Mouse (Mus musculus) gastrocnemius, adult 18-20 months (tissue): ENCODE results near the gene Tarbp1. TPM values are rescaled to one million over a fixed set of nuclear protein-coding genes. Genes with fewer than 3 reads are reported as not detected.

Experiments
- DNase-seq: peaks from one replicate; pipeline ENCODE4 v3.0.0; 2021; ENCODE audit warnings: low spot score
- long read RNA-seq, 2 experiments: library from polyadenylated mRNA; stranded (forward); transcript quantifications; one replicate each; pipeline ENCODE4 v2.0.0; 2021
- total RNA-seq, 2 experiments: library from RNA; stranded (reverse); gene quantifications; 2 replicates each; pipeline ENCODE4 v1.2.3; 2021

The Tarbp1 gene
- 1 to 10 TPM; 4.3 to 5.5 TPM for total RNA-seq
- long read RNA-seq, experiment 1, full-length matches to known transcripts = 2 of 4 reads
- long read RNA-seq, experiment 1, partial matches to known transcripts = 0 of 4 reads
- long read RNA-seq, experiment 1, other reads (novel, unspliced or antisense) = 2 of 4 reads
- long read RNA-seq, experiment 2, partial matches to known transcripts = 1 of 1 reads
- long read RNA-seq, experiment 2, other reads (novel, unspliced or antisense) = 0 of 1 reads

DNA sequence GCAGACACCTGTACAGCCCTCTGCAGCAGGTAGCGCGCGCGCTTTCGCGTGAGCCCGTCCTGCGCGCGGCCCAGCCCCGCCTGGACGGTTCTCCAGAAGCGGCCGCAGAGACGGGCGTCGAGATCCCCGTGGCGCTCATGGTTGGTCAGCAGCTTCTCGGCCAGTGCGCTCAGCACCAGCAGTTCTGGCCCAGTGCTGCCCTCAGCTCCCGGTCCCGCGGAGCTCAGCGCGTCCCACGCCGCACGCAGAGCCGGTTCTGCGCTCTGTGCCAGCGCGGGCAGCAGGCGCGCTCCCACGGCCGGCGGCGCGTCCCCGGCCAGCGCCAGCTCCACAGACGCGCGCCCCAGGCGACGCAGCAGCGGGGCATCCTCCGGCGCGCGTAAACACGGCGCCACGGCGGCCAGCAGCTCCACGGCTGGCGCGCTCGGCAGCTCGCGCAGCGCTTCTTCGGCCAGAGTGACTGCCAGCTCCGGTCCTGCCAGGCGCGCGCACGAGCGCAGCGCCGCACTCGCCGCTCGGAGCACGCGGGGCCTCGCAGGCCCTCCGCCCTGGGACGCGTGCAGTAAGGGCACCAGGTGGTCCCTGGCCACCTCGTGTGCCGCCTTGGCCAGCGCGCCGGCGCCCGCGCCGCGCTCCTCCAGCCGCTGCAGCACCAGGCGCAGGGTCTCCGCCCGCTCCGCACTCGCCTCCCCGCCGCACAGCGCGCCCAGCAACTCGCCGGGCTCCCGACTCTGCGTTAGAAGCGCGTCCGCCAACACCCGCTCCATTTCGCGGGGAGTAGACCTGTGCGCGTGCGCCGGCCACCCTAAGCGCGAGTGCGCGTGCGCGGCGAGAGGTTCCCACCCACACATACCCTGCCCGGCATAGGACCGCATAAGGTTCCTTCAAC lies at the start of gene Tarbp1:
Tarbp1 (minus strand) TSS at position 767 of the 889 bp plus-strand sequence.
- DNase-seq = peak; percentile 92

DNA sequence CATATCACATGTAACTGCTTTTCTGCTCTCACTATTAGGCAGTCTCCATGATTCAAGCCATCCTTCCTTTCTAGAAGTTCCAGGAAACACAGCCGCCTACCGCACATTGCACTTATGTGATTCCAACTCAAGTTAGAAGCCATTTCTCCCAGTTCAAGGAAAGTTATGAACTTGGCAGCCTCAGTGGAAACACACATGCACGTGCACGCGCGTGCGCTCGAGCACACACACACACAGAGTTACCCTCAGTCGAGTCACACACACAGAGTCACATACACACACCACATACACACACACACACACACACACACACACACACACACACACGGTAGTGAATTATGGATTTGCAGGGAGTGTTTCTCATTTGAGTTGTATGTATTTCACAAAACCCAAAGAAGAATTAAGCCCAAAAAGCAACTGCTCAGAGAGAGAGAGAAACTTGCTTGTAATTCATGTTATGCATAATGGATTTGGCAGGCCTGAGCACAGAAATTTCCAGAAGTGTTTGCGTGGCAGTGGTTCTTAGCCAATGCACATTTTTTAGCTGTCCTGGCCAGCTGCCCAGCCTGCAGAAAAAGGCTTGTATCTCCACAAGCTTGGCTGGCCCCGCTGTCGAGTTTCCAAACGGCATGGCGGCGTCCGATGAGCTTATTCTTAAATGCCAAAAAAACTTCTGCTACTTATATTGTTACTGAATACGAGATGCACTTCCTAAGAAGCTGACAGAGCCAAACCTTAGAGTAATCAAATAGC lies 49.5 kb upstream of the Tarbp1 start:
- peak; percentile 71 for DNase-seq

DNA sequence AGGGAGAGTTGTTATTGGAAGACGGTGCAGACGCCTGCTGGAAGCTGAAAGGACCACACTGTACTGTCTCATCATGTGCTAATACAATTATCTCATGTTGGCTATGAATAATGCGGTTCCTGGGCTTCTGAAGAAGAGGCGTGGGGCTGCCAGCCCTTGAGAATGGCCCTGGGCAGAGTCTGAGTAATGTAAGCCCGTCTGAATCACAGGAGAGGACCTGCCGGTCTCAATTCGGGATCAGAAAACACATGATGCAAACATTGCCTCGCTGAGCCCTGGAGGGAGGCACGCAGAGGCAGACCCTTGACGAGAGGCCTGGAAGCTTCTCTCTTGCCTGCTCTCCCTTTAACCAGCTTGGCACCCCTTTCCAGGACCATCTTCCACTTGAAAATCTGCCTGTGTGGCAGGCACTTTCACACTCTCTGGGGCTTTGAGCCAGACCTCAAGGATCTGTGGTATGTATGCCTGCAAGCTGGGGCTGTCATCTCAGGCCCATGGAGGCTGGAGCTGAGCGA lies 48.3 kb upstream of the Tarbp1 start:
- DNase-seq = peak; percentile 49

DNA sequence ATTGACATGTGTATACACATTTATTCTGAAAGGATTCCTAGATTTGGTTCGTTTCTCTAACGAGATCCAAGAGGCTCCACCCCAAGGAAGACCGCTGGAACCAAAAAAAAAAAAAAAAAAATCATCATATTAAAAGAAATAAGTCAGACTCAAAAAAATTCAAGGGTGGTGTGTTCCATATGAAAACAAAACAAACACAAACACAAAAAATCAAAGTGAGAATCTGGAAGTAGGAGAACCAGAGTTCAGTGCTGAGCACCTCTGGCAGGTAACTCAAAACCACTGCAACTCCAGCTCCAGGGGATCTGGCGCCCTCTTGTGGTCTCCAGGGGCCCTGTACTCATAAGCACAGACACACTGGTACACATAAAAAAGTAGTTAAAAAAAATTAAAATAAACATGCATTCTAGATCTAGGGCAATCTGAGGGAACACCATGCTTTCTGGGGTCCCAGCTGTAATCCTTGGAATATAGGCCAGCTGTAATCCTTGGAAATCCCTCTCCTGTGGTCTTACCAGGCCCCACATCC lies 44.6 kb upstream of the Tarbp1 start:
- no peak for DNase-seq

DNA sequence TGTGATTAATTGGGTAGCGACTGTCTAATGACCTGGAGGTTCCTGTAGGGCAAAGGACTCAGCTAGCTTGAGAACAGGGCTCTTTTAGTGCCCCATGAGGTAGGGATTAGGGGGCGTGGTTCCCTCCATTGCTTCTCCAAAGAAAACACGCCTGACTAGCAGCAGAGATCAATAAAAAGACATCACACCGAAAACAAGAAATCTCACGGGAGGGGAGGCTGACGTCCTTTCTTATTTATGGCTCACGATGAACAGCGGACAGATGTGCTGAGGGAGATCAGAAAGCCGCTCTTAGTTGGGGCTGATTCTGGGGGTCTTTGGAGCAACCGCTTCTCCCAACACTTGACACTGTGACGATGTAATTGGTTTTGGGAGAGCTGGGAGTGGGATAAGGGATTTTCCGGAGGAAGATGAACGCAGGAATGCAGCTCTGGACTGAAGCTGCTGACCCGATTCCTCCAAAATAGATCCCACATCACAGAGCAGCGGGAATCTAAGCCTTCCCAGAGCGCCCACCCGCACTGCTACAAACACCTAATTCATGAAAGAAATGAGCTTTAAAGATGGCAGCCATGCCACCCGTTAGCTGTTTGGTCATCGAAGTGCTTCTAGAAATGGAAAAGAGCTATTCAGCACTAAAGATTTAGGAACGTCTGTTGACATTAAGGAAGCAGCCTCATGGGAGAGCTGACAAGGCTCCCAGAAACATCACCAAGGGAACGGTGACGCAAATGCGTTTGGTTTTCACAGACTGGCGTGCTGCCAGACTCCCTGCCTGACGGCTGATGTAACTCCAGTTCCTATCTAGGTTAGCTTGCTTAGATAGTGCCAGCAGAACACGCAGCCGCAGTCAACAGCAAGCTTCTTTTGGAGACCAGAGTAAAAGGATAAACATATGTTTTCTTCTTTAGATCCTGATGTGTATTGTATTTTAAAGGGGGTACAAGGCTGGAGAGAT lies 42.0 kb upstream of the Tarbp1 start:
- DNase-seq = peak; percentile 98

DNA sequence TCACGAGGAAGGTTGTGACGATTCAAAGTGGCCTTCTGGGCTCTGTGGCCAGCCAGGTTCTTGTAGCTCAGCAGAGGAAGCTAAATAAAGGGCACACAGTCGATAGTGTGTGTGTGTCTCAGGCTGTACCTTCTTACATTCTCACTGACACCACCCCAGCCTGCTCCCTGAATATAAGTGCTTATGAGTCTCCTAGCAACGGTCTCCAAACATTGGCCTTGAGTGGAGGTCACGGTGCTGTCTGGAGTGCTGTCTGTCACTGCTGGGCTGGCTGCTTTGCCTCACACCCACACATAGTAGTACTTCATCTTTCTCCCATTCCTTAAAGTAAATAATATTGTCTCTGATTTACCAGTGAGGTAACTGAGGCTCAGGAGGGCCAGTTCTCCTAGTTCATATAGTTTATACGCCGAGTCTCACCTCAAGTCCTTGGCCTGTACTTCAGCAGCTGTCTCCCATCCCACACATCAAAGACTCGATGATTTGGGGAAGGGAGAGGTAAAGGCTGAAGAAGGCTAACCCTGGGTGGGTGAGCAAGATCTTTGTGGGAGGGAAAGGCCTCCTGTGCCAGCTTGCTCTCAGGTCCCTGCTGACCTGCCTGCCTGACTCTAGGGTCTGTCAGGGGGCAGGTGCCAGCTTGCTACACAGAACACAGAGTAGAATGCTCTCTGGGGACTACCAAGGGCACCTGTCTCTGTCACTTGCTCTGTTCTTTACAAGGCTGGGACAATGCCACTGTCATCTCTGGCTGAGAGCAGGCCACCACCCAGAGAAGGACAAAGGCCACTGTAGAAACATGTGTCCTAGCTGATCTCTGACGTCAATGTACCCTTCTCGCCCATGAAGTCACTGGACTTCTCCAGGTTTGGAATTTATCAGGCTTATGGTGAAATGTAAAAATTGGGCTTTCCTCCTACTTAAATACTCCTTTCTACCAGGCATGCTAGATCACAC lies 39.4 kb upstream of the Tarbp1 start:
- peak; percentile 70 for DNase-seq

DNA sequence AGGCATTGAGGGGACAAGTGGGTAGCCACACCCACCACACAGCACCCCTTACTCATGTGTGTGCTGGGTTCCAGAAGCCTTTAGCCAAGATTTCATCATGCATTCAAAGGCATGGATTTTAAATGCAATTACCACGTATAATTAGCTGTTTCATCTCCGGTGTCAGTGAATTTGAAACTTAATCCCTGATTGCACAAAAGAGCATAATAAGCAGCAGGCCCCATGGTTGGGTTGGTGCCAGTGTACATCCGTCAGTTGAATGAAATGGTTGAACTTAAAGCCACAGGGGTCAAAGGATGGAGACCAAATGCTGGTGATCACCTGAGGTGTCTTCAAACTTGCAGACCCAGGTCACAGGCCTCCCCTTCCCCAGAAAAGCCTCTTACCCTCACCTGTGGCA lies 36.0 kb upstream of the Tarbp1 start:
- no peak for DNase-seq

DNA sequence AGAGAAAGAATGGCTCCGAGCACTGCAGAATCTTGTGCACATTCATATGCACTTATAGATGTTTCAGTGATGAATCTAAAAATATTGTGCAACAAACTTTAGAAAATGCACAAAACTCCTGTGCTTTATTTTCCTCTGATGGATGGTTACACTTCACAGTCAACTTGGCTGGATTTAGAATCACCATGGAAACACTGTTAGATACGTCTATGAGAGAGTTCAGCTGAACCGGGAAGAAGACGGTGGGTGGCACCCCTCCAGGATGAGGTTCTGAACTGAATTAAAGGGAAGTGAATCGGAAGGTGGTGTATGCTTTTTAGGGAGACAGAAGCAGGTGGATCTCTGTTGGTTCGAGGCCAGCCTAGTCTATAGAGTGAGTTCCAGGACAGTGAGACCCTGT lies 34.8 kb upstream of the Tarbp1 start:
- DNase-seq = no peak

DNA sequence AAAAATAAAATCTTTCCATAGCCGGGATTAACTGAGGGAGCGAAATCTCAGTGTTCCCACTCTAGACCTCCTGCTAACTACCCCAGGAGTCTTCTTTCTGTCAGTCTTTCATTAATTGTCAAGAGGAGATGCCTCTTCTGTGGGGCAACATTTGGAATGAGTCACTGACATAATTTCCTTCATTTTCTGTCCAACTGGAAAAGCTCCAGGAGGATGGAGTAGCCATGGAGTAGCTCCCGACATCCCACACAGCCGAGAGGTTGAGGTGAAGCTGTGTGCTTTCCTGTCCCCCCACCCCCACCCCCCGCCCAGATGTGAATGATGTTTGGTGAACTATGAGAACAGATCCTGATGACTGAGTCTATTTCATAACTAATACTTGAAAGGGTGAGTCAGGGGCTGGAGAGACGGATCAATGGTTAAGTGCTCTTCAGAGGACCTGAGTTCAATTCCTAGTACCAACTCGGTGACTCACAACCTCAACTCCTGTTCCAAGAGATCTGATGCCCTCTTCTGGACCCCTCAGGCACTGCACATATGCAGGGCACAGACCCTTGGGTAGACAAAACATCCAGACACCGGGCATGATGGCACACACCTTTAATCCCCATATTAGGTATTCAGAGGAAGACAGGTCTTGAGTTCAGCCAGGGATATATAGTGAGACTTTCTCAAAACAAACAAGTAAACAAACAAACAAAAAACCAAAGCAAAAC lies 34.2 kb upstream of the Tarbp1 start:
- no peak for DNase-seq

DNA sequence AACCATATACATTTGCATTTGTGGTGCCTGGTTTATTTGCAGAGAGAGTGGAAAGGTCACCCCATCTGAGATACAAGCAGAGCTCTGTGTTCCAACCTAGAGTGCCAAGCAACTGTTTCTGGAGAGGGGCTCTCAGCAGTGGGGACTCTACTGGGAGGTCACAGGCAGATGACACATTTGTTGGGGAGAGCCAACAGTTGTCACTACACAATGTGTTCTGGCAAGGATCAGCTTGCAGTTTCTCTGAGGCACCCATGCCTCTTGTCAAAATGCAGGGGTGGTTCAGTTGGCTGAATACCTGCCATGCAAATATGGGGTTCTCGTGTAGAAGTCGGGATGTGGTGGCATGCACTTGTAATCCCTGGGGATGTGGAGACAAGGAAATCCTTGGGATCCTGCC lies 33.4 kb upstream of the Tarbp1 start:
- no peak for DNase-seq

DNA sequence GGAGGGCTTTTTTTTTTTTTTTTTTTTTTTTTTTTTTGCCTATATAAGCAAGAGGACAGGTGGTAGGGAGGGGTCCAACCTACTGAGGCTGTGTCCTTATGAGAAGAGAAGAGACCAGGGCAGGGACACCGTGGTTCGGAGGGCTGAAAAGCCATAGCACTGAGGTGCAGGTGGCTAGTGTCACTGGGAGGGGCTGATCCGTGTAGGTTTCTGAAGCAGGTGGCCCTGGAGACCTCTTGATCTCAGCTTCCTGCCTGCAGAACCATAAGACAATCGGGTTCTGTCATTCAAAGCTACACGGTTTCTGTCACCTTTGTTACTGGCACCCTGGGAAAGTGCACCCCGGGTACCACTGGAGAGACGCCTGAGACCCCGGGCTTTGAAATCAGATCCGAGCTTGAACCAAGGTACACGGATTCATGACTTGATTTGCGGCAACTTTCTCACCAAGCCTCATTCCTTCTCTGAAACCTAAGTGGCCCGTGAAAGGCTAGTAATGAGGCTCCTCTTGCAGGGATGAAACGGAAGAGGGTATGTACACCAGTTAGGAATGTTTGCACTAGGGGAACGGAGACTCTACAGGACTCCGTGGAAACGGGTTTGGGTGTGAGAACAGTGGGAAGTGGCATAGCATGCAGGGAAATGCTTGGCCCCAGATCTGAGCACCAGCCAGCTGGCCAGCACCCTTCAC lies 29.8 kb upstream of the Tarbp1 start:
- no peak for DNase-seq

DNA sequence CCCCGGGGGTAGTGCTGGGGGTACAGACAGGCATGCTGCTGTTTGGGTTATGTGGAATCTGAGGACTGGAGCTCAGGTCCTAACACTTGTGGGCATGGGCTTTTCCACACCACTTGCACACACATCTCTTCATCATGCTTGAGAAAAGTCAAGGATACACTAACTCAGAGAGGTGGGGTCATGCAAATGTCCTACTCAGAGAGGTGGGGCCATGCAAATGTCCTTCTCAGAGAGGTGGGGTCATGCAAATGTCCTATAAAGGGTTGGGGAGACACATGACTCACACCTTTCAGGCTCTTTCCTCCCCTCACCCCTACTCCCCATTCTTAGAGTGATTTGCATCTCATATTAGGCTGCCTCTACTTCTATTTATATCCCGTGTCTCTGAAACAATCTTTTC lies 27.9 kb upstream of the Tarbp1 start:
- no peak for DNase-seq

DNA sequence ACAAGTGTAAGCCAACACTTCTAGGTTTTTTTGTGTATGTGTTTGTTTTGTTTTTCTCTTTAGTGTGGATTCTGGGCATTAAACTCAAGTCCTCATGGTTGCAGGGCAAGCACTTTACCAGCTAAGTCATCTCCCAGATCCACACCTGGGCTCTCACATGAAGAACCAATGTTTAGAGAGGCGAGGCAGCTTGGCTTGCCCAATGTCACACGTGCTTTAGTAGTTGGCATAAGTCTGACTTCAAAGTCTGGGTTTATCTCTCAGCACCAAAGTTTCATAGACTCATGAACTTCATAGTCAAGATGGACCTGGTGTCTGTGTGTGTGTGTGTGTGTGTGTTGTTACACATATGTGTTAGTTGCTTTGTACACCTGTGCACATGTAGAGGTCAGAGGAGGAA lies 24.5 kb upstream of the Tarbp1 start:
- no peak for DNase-seq

DNA sequence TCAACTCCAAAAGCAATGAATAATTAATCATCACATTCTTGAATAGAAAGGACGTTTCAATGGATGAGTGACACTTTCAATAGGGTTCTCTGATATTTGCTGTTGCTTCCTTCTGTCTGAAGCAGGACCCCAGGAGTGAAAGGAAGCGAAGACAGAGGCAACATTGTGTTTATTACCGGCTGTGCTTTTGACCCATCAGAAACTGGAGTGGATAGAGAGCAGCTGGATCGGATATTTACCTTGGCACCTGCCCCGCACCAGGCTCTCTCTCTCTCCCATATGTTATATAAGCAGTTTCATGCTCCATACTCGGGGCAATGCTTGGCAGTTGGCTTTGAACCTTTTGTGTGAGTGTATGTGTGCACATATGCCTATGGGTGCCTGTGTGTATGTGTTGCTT lies 23.6 kb upstream of the Tarbp1 start:
- no peak for DNase-seq

DNA sequence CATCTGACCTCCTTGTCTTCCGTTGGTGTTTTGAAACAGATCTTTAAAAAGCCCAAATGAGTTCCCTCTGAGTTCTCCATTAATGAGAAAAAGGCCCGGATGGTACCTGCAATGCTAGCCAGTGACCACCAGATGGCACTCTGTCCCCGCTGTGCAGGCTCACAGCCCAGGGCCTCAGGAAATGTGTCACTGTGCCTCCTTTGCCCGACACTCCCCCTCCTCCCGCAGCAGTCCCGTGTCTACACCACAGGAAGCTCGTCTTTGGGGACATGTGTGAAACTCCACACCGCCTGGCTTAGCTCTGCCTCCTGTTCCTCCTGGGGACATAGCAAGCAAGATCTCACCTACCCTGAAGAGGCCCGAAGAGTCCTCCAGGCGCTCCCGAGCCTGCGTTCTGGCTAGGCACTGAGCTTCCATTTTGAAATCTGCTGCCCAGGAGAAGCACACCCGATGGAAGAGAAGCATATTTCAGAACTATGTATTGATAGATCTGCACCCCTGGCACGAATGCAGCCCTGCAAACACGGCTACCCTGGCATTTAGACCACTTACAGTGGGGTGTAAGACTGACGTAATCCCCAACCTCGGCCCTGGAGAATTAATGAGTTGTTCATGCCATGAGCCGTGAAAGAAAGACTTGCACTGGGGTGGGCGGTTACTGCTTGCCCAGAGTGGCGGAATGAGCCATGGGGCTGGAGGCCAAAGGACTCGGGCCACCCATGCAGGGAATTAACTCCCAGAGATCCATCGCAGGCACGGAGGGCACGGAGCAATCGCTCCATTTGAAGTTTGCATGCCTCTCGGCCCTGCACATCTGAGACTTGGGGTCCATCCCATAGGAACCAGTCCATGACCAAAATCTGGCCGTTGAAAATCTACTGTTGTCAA lies 22.9 kb upstream of the Tarbp1 start:
- DNase-seq = peak; percentile 95

DNA sequence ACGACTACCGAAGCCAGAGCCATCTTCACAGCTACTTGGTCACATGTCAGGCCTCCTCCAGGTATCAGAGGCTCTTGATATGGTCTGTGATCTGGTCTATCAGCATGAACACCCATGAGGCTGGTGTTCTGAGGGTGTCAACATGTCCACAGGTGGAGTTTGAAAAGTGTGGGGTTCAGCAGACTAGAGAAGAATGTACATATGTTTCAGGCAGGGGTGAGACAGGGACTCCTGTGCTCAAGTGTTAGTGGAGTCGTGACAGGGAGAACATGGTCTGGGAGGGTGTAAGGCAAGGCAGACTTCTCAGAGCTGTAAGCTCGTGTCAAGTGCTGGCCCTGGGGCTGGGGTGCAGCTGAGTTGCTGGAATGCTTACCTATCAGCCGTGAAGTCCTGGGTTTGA lies 22.1 kb upstream of the Tarbp1 start:
- no peak for DNase-seq

DNA sequence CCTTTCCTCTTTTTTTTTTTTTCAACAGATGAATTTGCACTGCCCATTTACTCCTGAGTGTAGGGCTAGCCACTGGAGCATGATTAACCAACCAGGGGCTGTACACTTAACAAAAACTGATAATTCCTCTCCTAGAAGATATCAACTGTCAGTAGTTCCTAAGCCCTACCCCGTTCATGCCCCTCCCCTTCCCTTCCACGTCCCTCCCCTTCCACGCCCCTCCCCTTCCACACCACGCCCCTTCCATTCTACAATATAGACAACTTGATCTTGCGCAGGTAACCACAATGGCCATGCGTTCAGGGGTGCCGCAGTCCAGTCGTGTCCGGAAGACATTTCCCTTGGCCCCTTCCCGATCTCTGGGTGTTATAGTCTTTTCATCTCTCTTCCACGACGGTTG lies 20.6 kb upstream of the Tarbp1 start:
- no peak for DNase-seq
